Mouse (Mus musculus): ENCODE results near the gene Gm6902. TPM values are rescaled to one million over a fixed set of nuclear protein-coding genes. Genes with fewer than 3 reads are reported as not detected.

The Gm6902 gene
- not detected for polyA plus RNA-seq (2017; shearing (Covaris generic))

DNA sequence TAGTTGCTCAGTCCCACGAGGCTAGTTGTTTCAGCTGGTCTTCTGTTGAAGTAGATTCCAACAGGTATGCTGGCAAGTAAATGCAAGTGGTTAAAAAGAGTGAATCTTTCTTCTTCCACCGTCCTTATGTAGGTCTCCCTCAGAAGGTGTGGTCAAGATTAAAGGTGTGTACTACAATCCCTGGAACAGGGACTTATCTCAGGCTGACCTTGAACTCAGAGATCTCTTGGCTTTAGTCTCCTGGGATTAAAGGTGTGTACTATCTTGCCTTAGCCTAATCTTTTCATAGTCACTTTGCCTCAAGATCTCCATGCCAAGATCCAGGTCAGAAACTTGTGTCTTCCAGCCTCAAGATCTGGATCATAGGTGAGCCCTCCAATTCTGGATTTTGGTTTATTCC lies at the start of gene Gm6902:
Gene Gm6902 (minus strand): TSS at position 101 of the 400 bp plus-strand sequence.

DNA sequence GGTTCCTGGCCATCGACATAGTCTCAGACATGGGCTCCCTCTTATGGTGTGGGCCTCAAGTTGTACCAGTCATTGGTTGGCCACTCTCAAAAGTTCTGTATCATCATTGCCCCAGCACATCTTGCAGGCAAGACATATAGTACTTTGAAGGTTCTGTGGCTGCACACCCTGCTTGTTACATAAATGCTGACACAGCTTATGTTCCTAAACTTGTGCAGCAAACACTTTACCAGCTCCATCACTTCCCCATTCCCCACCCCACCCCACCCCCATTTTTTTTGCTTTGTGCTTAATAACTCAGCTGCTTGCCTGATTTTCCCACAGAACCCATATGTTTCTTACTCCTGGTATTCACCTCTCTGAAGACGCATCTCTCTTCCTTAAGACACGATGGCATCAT lies 22.2 kb upstream of the Gm6902 start, which contains the start of gene Nlrp4e:
Gene Nlrp4e (plus strand): TSS at position 301 of the 400 bp plus-strand sequence.

DNA sequence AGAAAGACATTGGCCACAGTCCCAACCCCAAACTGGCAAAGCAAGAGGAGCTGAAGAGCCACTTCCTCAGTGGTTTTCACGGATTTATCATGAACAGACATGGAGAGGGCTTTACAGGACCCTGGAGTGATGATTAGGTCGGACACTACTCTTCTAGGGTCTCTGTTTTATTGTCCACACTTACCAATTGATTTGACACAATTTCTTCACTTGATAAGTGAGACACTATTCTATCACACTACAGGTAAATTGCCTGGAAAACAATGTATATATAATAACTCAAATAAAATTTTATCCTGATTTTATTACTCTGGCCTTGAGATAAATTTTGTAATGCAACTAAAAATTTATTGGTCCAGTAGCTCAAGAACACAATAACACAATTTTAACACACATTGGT lies 27.1 kb downstream of the Gm6902 start, which contains the start of gene Vmn1r166:
Gene Vmn1r166 (minus strand): TSS at position 101 of the 400 bp plus-strand sequence.

Other genes starting within 250 kb of the Gm6902 start
- gene Vmn1r163, start 223.4 kb downstream of the Gm6902 start, polyA plus RNA-seq (2017; shearing (Covaris generic)): not detected
- gene Gm8720, start 211.4 kb downstream of the Gm6902 start, polyA plus RNA-seq (2017; shearing (Covaris generic)): not detected
- not detected for gene Gm10662, start 134.4 kb downstream of the Gm6902 start, polyA plus RNA-seq (2017; shearing (Covaris generic))
- not detected for gene Vmn1r165, start 61.6 kb downstream of the Gm6902 start, polyA plus RNA-seq (2017; shearing (Covaris generic))
- gene Vmn1r166, start 27.2 kb downstream of the Gm6902 start, polyA plus RNA-seq (2017; shearing (Covaris generic)): not detected
- gene Nlrp4e, start 22.3 kb upstream of the Gm6902 start, polyA plus RNA-seq (2017; shearing (Covaris generic)): not detected
- not detected for gene Nlrp5, start 107.0 kb upstream of the Gm6902 start, polyA plus RNA-seq (2017; shearing (Covaris generic))
- gene Vmn1r167, start 228.3 kb upstream of the Gm6902 start, polyA plus RNA-seq (2017; shearing (Covaris generic)): not detected